Mouse (Mus musculus) layer of hippocampus, adult 8-10 months (tissue): ENCODE measurements at regions not wholly inside any gene's neighbourhood (a gene's known extent, or its start where the extent isn't known, plus 50 kb on each side); places are given as distances from the start of the nearest gene placed in this dataset.
A peak's percentile ranks its signal among the peaks of the same experiment; 100 is the strongest.

Experiments used
- DNase-seq, 2 experiments: peaks; one replicate each; pipeline ENCODE4 v3.0.0; 2022; ENCODE audit warnings: low spot score in 2 of 2

GRCm38 (mm10) chr10:41018888-41019287 is 53.2 kb downstream of the Gpr6 start:
- no peak for DNase-seq

GRCm38 (mm10) chr10:41016547-41016946 is 55.5 kb downstream of the Gpr6 start:
- DNase-seq, result no peak

- peak; percentile 56 to 73 for DNase-seq
These were observed 56.4 kb downstream of the Gpr6 start for GRCm38 (mm10) chr10:41015654-41016053.

- no peak for DNase-seq
These were observed 61.5 kb downstream of the Gpr6 start for GRCm38 (mm10) chr10:41010585-41010984.

- DNase-seq, result no peak
These were observed 64.2 kb downstream of the Gpr6 start for GRCm38 (mm10) chr10:41007866-41008265.

GRCm38 (mm10) chr10:41006634-41007033 is 65.5 kb downstream of the Gpr6 start:
- no peak for DNase-seq

- no peak for DNase-seq
These were observed 66.3 kb downstream of the Gpr6 start for GRCm38 (mm10) chr10:41005776-41006175.

- DNase-seq, result no peak
These were observed 67.3 kb downstream of the Gpr6 start for GRCm38 (mm10) chr10:41004753-41005152.

GRCm38 (mm10) chr10:41004044-41004689 is 67.9 kb downstream of the Gpr6 start:
- DNase-seq, result peak; percentile 69 to 70

GRCm38 (mm10) chr10:41003197-41003596 is 68.9 kb downstream of the Gpr6 start:
- no peak for DNase-seq

- DNase-seq, result no peak
These were observed 71.1 kb downstream of the Gpr6 start for GRCm38 (mm10) chr10:41000965-41001364.

GRCm38 (mm10) chr10:40999486-40999885 is 72.6 kb downstream of the Gpr6 start:
- no peak for DNase-seq

GRCm38 (mm10) chr10:40998799-40999198 is 73.3 kb downstream of the Gpr6 start:
- DNase-seq, result no peak

GRCm38 (mm10) chr10:40998330-40998729 is 73.8 kb downstream of the Gpr6 start:
- peak; percentile 69 to 72 for DNase-seq

GRCm38 (mm10) chr10:40997606-40998005 is 74.5 kb downstream of the Gpr6 start:
- no peak for DNase-seq
